Mouse (Mus musculus) spleen, postnatal 14 days (tissue): Measurements from ENCODE around the gene Tada2a.

Experiments
- DNase-seq, 2 experiments: peaks; one replicate each; pipeline ENCODE4 v3.0.0; 2021 to 2022; ENCODE audit warnings: low spot score in 2 of 2

The Tada2a gene

GRCm38 (mm10) chr11:84113623-84114022 lies 15.8 kb downstream of the Tada2a start:
- DNase-seq = no peak

GRCm38 (mm10) chr11:84107137-84107536 lies 22.3 kb downstream of the Tada2a start:
- no peak for DNase-seq

- no peak for DNase-seq
Observed at GRCm38 (mm10) chr11:84104036-84104435, 25.4 kb downstream of the Tada2a start.

GRCm38 (mm10) chr11:84101182-84101581 lies 28.2 kb downstream of the Tada2a start:
- DNase-seq = no peak

- no peak for DNase-seq
Observed at GRCm38 (mm10) chr11:84097251-84097998, 32.0 kb downstream of the Tada2a start.

- no peak for DNase-seq
Observed at GRCm38 (mm10) chr11:84095084-84095483, 34.3 kb downstream of the Tada2a start.

GRCm38 (mm10) chr11:84090572-84090971 lies 38.8 kb downstream of the Tada2a start:
- DNase-seq = no peak

GRCm38 (mm10) chr11:84081901-84082300 lies 47.5 kb downstream of the Tada2a start:
- DNase-seq = no peak

GRCm38 (mm10) chr11:84080327-84080726 lies 49.1 kb downstream of the Tada2a start:
- no peak for DNase-seq

- no peak for DNase-seq
Observed at GRCm38 (mm10) chr11:84079887-84080286, 49.5 kb downstream of the Tada2a start.

- DNase-seq = no peak
Observed at GRCm38 (mm10) chr11:84079361-84079760, 50.0 kb downstream of the Tada2a start.

GRCm38 (mm10) chr11:84078601-84079000 lies 50.8 kb downstream of the Tada2a start:
- no peak for DNase-seq

- DNase-seq = no peak
Observed at GRCm38 (mm10) chr11:84077008-84077407, 52.4 kb downstream of the Tada2a start.

GRCm38 (mm10) chr11:84073816-84074764 lies 55.3 kb downstream of the Tada2a start:
- no peak for DNase-seq

- DNase-seq = no peak
Observed at GRCm38 (mm10) chr11:84072904-84073651, 56.3 kb downstream of the Tada2a start.

- no peak for DNase-seq
Observed at GRCm38 (mm10) chr11:84069034-84069370, 60.4 kb downstream of the Tada2a start, which contains the start of gene Dusp14. Gene Dusp14, minus strand, starts transcription at chr11:84069261.

- DNase-seq = no peak
Observed at GRCm38 (mm10) chr11:84068191-84069033, 61.0 kb downstream of the Tada2a start.

GRCm38 (mm10) chr11:84067720-84068190 lies 61.6 kb downstream of the Tada2a start:
- no peak for DNase-seq

- DNase-seq = no peak
Observed at GRCm38 (mm10) chr11:84066927-84067645, 62.3 kb downstream of the Tada2a start.

GRCm38 (mm10) chr11:84066071-84066481 lies 63.3 kb downstream of the Tada2a start:
- no peak for DNase-seq
